Mouse (Mus musculus): ENCODE results near the gene Agbl3. TPM values are rescaled to one million over a fixed set of nuclear protein-coding genes. Genes with fewer than 3 reads are reported as not detected.

The Agbl3 gene
- polyA plus RNA-seq, 1 experiment from 2014 or later, result 5.7 TPM

- Histone ChIP-seq H3K9me3 (ENCODE audit: control insufficient read depth, low read length) (no peaks in the 10 kb centered on the region), H3K4me3 (ENCODE audit: low read depth, low read length) (no peak overlapping the region), H3K9ac (ENCODE audit: low read length) (no peak overlapping the region), H3K27me3 (ENCODE audit: control insufficient read depth, insufficient read depth, low read length) (no peaks in the 10 kb centered on the region), H3K36me3 (ENCODE audit: control insufficient read depth, insufficient read depth, low read length) (no peaks in the 10 kb centered on the region), H3K4me1 (ENCODE audit: control insufficient read depth, insufficient read depth, low read length) (peaks cover 15% of the 10 kb centered on the region), H3K27ac (ENCODE audit: low read depth, low read length) (no peak overlapping the region; the same call in 1 of the 2 replicates), H3K4me2 (no peak overlapping the region)
- ATAC-seq (ENCODE audit: low FRiP score) (no peak), DNase-seq (ENCODE audit: low spot score, missing footprints) (no peak)
- WGBS, result 83% methylated on average over 21 of the region's 21 CpGs
Observed at GRCm38 (mm10) chr6:34874101-34874921, 94.1 kb downstream of the Agbl3 start.

- Histone ChIP-seq H3K27ac (ENCODE audit: low read depth, low read length) (no peak overlapping the region), H3K36me3 (ENCODE audit: control insufficient read depth, insufficient read depth, low read length) (no peaks in the 10 kb centered on the region), H3K9ac (ENCODE audit: low read length) (no peak overlapping the region), H3K4me3 (ENCODE audit: low read depth, low read length) (no peak overlapping the region), H3K27me3 (ENCODE audit: control insufficient read depth, insufficient read depth, low read length) (no peaks in the 10 kb centered on the region), H3K9me3 (ENCODE audit: control insufficient read depth, low read length) (no peaks in the 10 kb centered on the region), H3K4me2 (no peak overlapping the region), H3K4me1 (ENCODE audit: control insufficient read depth, insufficient read depth, low read length) (peaks cover 15% of the 10 kb centered on the region)
- no peak for DNase-seq (ENCODE audit: low spot score, missing footprints)
- 90% methylated on average over 15 of the region's 15 CpGs for whole genome bisulfite sequencing
- ATAC-seq (ENCODE audit: low FRiP score), result no peak
Observed at GRCm38 (mm10) chr6:34875268-34875761, 95.1 kb downstream of the Agbl3 start.

- no peak for ATAC-seq (ENCODE audit: low FRiP score)
- Histone ChIP-seq H3K36me3 (ENCODE audit: control insufficient read depth, insufficient read depth, low read length) (peaks cover 2% of the 10 kb centered on the region; the same call in 1 of the 2 replicates), H3K4me1 (ENCODE audit: control insufficient read depth, insufficient read depth, low read length) (peaks cover 15% of the 10 kb centered on the region), H3K4me3 (ENCODE audit: low read depth, low read length) (no peak overlapping the region), H3K27me3 (ENCODE audit: control insufficient read depth, insufficient read depth, low read length) (no peaks in the 10 kb centered on the region), H3K4me2 (peak overlapping the region; percentile 71), H3K9me3 (ENCODE audit: control insufficient read depth, low read length) (no peaks in the 10 kb centered on the region), H3K9ac (ENCODE audit: low read length) (0 out of 2 replicates have a peak overlapping the region, but pooled peaks have one; percentile 9), H3K27ac (ENCODE audit: low read depth, low read length) (no peak overlapping the region)
- WGBS, result 60% methylated on average over 12 of the region's 12 CpGs
- DNase-seq (ENCODE audit: low spot score, missing footprints), result no peak
Observed at GRCm38 (mm10) chr6:34875966-34876834, 96.0 kb downstream of the Agbl3 start.

GRCm38 (mm10) chr6:34876835-34877156 lies 96.6 kb downstream of the Agbl3 start:
- ATAC-seq (ENCODE audit: low FRiP score), result no peak
- Histone ChIP-seq H3K9me3 (ENCODE audit: control insufficient read depth, low read length) (no peaks in the 10 kb centered on the region), H3K4me3 (ENCODE audit: low read depth, low read length) (peak overlapping the region; percentile 76), H3K9ac (ENCODE audit: low read length) (peak overlapping the region; percentile 89), H3K27ac (ENCODE audit: low read depth, low read length) (no peak overlapping the region), H3K4me2 (peak overlapping the region; percentile 71), H3K4me1 (ENCODE audit: control insufficient read depth, insufficient read depth, low read length) (peaks cover 15% of the 10 kb centered on the region), H3K27me3 (ENCODE audit: control insufficient read depth, insufficient read depth, low read length) (no peaks in the 10 kb centered on the region), H3K36me3 (ENCODE audit: control insufficient read depth, insufficient read depth, low read length) (peaks cover 2% of the 10 kb centered on the region; the same call in 1 of the 2 replicates)
- no peak for DNase-seq (ENCODE audit: low spot score, missing footprints)
- 51% methylated on average over 2 of the region's 2 CpGs for WGBS

GRCm38 (mm10) chr6:34877509-34878321 lies 97.5 kb downstream of the Agbl3 start, which contains the start of gene Cyren:
Gene Cyren (minus strand): TSS chr6:34878060.
- ATAC-seq (ENCODE audit: low FRiP score) (peak; percentile 95), DNase-seq (ENCODE audit: low spot score, missing footprints) (peak; percentile 100)
- Histone ChIP-seq H3K4me1 (ENCODE audit: control insufficient read depth, insufficient read depth, low read length) (peaks cover 15% of the 10 kb centered on the region), H3K4me2 (peak within 1 kb of the TSS; percentile 71), H3K27ac (ENCODE audit: low read depth, low read length) (peak within 1 kb of the TSS; percentile 75), H3K27me3 (ENCODE audit: control insufficient read depth, insufficient read depth, low read length) (no peaks in the 10 kb centered on the region), H3K9ac (ENCODE audit: low read length) (peak within 1 kb of the TSS; percentile 89), H3K4me3 (ENCODE audit: low read depth, low read length) (peak within 1 kb of the TSS; percentile 76), H3K9me3 (ENCODE audit: control insufficient read depth, low read length) (no peaks in the 10 kb centered on the region), H3K36me3 (ENCODE audit: control insufficient read depth, insufficient read depth, low read length) (peaks cover 2% of the 10 kb centered on the region; the same call in 1 of the 2 replicates)
- under 1% methylated on average over 56 of the region's 56 CpGs for WGBS

GRCm38 (mm10) chr6:34879101-34879740 lies 99.0 kb downstream of the Agbl3 start:
- Histone ChIP-seq H3K4me1 (ENCODE audit: control insufficient read depth, insufficient read depth, low read length) (peaks cover 15% of the 10 kb centered on the region), H3K27me3 (ENCODE audit: control insufficient read depth, insufficient read depth, low read length) (no peaks in the 10 kb centered on the region), H3K9me3 (ENCODE audit: control insufficient read depth, low read length) (no peaks in the 10 kb centered on the region), H3K4me3 (ENCODE audit: low read depth, low read length) (no peak overlapping the region), H3K36me3 (ENCODE audit: control insufficient read depth, insufficient read depth, low read length) (peaks cover 4% of the 10 kb centered on the region), H3K9ac (ENCODE audit: low read length) (no peak overlapping the region), H3K4me2 (no peak overlapping the region), H3K27ac (ENCODE audit: low read depth, low read length) (no peak overlapping the region)
- ATAC-seq (ENCODE audit: low FRiP score) (no peak), DNase-seq (ENCODE audit: low spot score, missing footprints) (no peak)
- 90% methylated on average over 16 of the region's 16 CpGs for WGBS

GRCm38 (mm10) chr6:34879911-34880475 lies 99.8 kb downstream of the Agbl3 start:
- Histone ChIP-seq H3K4me1 (ENCODE audit: control insufficient read depth, insufficient read depth, low read length) (peaks cover 15% of the 10 kb centered on the region), H3K9ac (ENCODE audit: low read length) (no peak overlapping the region), H3K4me3 (ENCODE audit: low read depth, low read length) (no peak overlapping the region), H3K9me3 (ENCODE audit: control insufficient read depth, low read length) (no peaks in the 10 kb centered on the region), H3K27me3 (ENCODE audit: control insufficient read depth, insufficient read depth, low read length) (no peaks in the 10 kb centered on the region), H3K4me2 (no peak overlapping the region), H3K27ac (ENCODE audit: low read depth, low read length) (no peak overlapping the region), H3K36me3 (ENCODE audit: control insufficient read depth, insufficient read depth, low read length) (peaks cover 4% of the 10 kb centered on the region)
- 60% methylated on average over 6 of the region's 6 CpGs for WGBS
- no peak for DNase-seq (ENCODE audit: low spot score, missing footprints)
- ATAC-seq (ENCODE audit: low FRiP score), result no peak

GRCm38 (mm10) chr6:34884724-34885123 lies 104.5 kb downstream of the Agbl3 start:
- 95% methylated on average over 7 of the region's 7 CpGs for WGBS
- no peaks in the 10 kb centered on the region for H3K27me3 ChIP-seq (ENCODE audit: control insufficient read depth, insufficient read depth, low read length)
- no peaks in the 10 kb centered on the region for H3K9me3 ChIP-seq (ENCODE audit: control insufficient read depth, low read length)
- H3K27ac ChIP-seq (ENCODE audit: low read depth, low read length), result no peak overlapping the region
- ATAC-seq (ENCODE audit: low FRiP score) (no peak), DNase-seq (ENCODE audit: low spot score, missing footprints) (no peak)
- H3K4me1 ChIP-seq (ENCODE audit: control insufficient read depth, insufficient read depth, low read length), result peaks cover 25% of the 10 kb centered on the region
- H3K4me2 ChIP-seq, result no peak overlapping the region
- H3K36me3 ChIP-seq (ENCODE audit: control insufficient read depth, insufficient read depth, low read length), result peaks cover 4% of the 10 kb centered on the region
- no peak overlapping the region for H3K4me3 ChIP-seq (ENCODE audit: low read depth, low read length)
- no peak overlapping the region for H3K9ac ChIP-seq (ENCODE audit: low read length)

Measured in midbrain, embryonic 11.5 days (tissue).